19 mouse cellular contexts compared by ENCODE assay signal in genomic region chr19:14096187-14096586, GRCm38 (mm10).
DNase-seq lines count a peak whose midpoint lies in the region; ATAC-seq and TF ChIP-seq lines count a peak whose summit lies in the region.
"Had no signal": no experiment of that assay in that cellular context is flagged by ENCODE, and none has a peak within 500 bp of the region (broad histone marks: within the 10 kb centered on the region; RNA-seq: fewer than 3 reads in every experiment).

No protein-coding gene starts in this region.

- no peaks in the 10 kb centered on the region for H3K36me3 ChIP-seq in hindbrain, embryonic 11.5 days (ENCODE audit: control insufficient read depth, insufficient read depth, low read length)
- H3K36me3 ChIP-seq in hindbrain, embryonic 10.5 days, result no peaks in the 10 kb centered on the region
- H3K36me3 ChIP-seq in hindbrain, postnatal 0 days (ENCODE audit: insufficient read depth, low read length), result no peaks in the 10 kb centered on the region
- H3K36me3 ChIP-seq: embryonic facial prominence, embryonic 12.5 days; limb, embryonic 10.5 days; neural tube, embryonic 13.5 days had no signal

- no peak overlapping the region for H3K9ac ChIP-seq in hindbrain, embryonic 11.5 days (ENCODE audit: low read depth, low read length)
- no peak overlapping the region for H3K9ac ChIP-seq in hindbrain, postnatal 0 days (replicated peaks; ENCODE audit: low read length)
- H3K9ac ChIP-seq: embryonic facial prominence, embryonic 12.5 days; neural tube, embryonic 13.5 days had no signal

- H3K9me3 ChIP-seq in hindbrain, embryonic 11.5 days (ENCODE audit: control insufficient read depth, low read length), result no peaks in the 10 kb centered on the region
- H3K9me3 ChIP-seq in hindbrain, embryonic 10.5 days, result no peaks in the 10 kb centered on the region
- no peaks in the 10 kb centered on the region for H3K9me3 ChIP-seq in hindbrain, postnatal 0 days (ENCODE audit: low read length)
- H3K9me3 ChIP-seq: embryonic facial prominence, embryonic 12.5 days; limb, embryonic 10.5 days; neural tube, embryonic 13.5 days had no signal

- ATAC-seq in hindbrain, embryonic 11.5 days (ENCODE audit: low FRiP score), result peak; percentile 60; the same call in 1 of the 2 replicates
- ATAC-seq in hindbrain, postnatal 0 days, result peak; percentile 43; the same call in 1 of the 2 replicates
- ATAC-seq: inflammation-experienced regulatory T-cells, adult 6 months had no signal

- no peak overlapping the region for H3K4me2 ChIP-seq in hindbrain, embryonic 11.5 days (replicated peaks; ENCODE audit: low read depth, low read length)
- no peak overlapping the region for H3K4me2 ChIP-seq in hindbrain, postnatal 0 days (ENCODE audit: low read depth, low read length)
- H3K4me2 ChIP-seq: embryonic facial prominence, embryonic 12.5 days; liver, embryonic 11.5 days; neural tube, embryonic 13.5 days had no signal

- no peak overlapping the region for H3K27ac ChIP-seq in hindbrain, embryonic 11.5 days (ENCODE audit: low read depth, low read length)
- H3K27ac ChIP-seq in hindbrain, embryonic 10.5 days, result no peak overlapping the region
- H3K27ac ChIP-seq in hindbrain, postnatal 0 days, result no peak overlapping the region
- H3K27ac ChIP-seq: embryonic facial prominence, embryonic 12.5 days; limb, embryonic 10.5 days; macrophage; neural tube, embryonic 13.5 days had no signal

- 69% methylated on average over 5 of the region's 5 CpGs for WGBS in hindbrain, embryonic 11.5 days
- 76% methylated on average over 5 of the region's 5 CpGs for WGBS in hindbrain, embryonic 10.5 days
- WGBS in hindbrain, postnatal 0 days, result 46% methylated on average over 5 of the region's 5 CpGs

- DNase-seq in cerebellum, adult 9-10 months, result peak; percentile 1
- DNase-seq in cerebellum, adult 11-12 months, result no peak
- peak; percentile 23 for DNase-seq in hindbrain, embryonic 11.5 days (ENCODE audit: low spot score)
- DNase-seq in hindbrain, embryonic 10.5 days (ENCODE audit: low spot score), result no peak
- peak; percentile 63 for DNase-seq in hindbrain, postnatal 0 days (ENCODE audit: low spot score)
- peak; percentile 95 for DNase-seq in retina, embryonic 14.5 days (ENCODE audit: low spot score)
- no peak for DNase-seq in urinary bladder, postnatal 4 days (ENCODE audit: low spot score in 2 of 2)
- no peak for DNase-seq in kidney, postnatal 36 days
- DNase-seq: adrenal gland, adult 2 months; gastrocnemius, postnatal 25 days; kidney, adult 8-10 months; lung, adult 2 months; thymus, postnatal 4 days had no signal

- TF ChIP-seq CTCF in hindbrain, postnatal 0 days (IDR thresholded peaks at IDR 0.05; ENCODE audit: low read depth), result no peak

- H3K4me1 ChIP-seq in hindbrain, embryonic 11.5 days (replicated peaks; ENCODE audit: control insufficient read depth, insufficient read depth, low read length), result no peaks in the 10 kb centered on the region
- no peaks in the 10 kb centered on the region for H3K4me1 ChIP-seq in hindbrain, embryonic 10.5 days (replicated peaks)
- H3K4me1 ChIP-seq in hindbrain, postnatal 0 days (ENCODE audit: insufficient read depth, low read length), result no peaks in the 10 kb centered on the region
- H3K4me1 ChIP-seq: embryonic facial prominence, embryonic 12.5 days had no signal

- H3K27me3 ChIP-seq in hindbrain, embryonic 11.5 days (ENCODE audit: control insufficient read depth, insufficient read depth, low read length), result no peaks in the 10 kb centered on the region
- no peaks in the 10 kb centered on the region for H3K27me3 ChIP-seq in hindbrain, embryonic 10.5 days (ENCODE audit: insufficient read depth, poor library complexity, severe bottlenecking)
- no peaks in the 10 kb centered on the region for H3K27me3 ChIP-seq in hindbrain, postnatal 0 days (ENCODE audit: insufficient read depth, low read length)
- H3K27me3 ChIP-seq: embryonic facial prominence, embryonic 12.5 days; neural tube, embryonic 13.5 days had no signal

- H3K4me3 ChIP-seq in hindbrain, embryonic 11.5 days (ENCODE audit: low read depth, low read length), result no peak overlapping the region
- no peak overlapping the region for H3K4me3 ChIP-seq in hindbrain, embryonic 10.5 days
- H3K4me3 ChIP-seq in hindbrain, postnatal 0 days (ENCODE audit: low read length), result no peak overlapping the region
- H3K4me3 ChIP-seq: embryonic facial prominence, embryonic 12.5 days; limb, embryonic 10.5 days; neural tube, embryonic 13.5 days had no signal

Comparison
In these comparisons a context has a peak if more than half of its experiments do, and no peak if none do; other contexts are left out.
1. DNase-seq: peak in cerebellum, adult 9-10 months (single experiment), hindbrain, embryonic 11.5 days (single experiment), hindbrain, postnatal 0 days (single experiment) and retina, embryonic 14.5 days (single experiment); none in cerebellum, adult 11-12 months (single experiment), hindbrain, embryonic 10.5 days (single experiment), urinary bladder, postnatal 4 days (0 of 2) and kidney, postnatal 36 days (0 of 2).